Mouse (Mus musculus): ENCODE results near the gene Nemp1. TPM values are rescaled to one million over a fixed set of nuclear protein-coding genes. Genes with fewer than 3 reads are reported as not detected.

The Nemp1 gene
- polyA plus RNA-seq, 2 experiments, result 9.0 to 12.3 TPM

DNA sequence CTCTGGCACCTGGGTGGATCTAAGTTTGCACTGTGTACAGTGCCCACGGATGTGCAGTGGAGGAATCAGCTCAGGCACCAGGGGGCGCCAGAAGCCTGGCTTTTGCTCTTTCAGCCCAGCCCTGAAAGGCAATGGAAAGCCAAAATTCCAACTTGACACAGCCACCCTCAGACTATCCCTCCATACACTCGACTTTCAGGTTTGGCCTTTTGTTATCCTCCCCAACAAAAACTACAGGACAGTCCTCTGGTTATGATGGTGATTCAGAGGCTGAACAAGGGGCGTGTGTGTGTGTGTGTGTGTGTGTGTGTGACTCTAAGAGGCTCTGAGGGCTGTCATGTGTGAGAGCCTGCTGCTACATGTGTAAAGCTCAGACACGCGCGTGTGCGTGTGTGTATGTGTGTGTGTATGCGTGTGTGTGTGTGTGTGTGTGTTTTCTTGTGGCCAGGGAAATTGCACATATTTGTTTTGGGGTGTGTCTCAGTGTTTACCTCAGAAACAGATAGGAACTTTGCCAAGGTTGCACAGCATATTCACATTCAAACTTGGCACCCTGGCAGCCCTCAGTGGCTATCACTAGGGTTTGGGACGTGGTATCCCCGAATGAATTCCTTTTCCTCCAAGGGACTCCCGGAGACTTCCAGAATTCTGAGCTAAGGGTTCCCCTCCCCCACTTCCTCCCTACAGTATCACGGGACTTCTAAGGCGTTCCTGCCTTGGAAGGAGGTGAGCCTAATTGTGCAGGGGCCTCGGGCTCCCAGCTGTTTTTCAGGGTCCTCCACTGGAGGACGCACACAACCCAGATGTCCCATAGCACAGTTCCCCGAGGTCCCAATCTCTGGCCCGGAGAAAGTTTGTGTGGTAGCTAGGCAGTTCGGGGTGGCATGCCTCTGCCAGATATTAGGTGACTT lies 24.6 kb upstream of the Nemp1 start:
- WGBS, result 6% methylated on average over 19 of the region's 19 CpGs
- no peaks in the 10 kb centered on the region for H3K27me3 ChIP-seq (ENCODE audit: control insufficient read depth, insufficient read depth, low read length)
- no peak for TF ChIP-seq POLR2A (IDR thresholded peaks at IDR 0.05; ENCODE audit: borderline replicate concordance, extremely low read depth, insufficient read depth, insufficient read length)

DNA sequence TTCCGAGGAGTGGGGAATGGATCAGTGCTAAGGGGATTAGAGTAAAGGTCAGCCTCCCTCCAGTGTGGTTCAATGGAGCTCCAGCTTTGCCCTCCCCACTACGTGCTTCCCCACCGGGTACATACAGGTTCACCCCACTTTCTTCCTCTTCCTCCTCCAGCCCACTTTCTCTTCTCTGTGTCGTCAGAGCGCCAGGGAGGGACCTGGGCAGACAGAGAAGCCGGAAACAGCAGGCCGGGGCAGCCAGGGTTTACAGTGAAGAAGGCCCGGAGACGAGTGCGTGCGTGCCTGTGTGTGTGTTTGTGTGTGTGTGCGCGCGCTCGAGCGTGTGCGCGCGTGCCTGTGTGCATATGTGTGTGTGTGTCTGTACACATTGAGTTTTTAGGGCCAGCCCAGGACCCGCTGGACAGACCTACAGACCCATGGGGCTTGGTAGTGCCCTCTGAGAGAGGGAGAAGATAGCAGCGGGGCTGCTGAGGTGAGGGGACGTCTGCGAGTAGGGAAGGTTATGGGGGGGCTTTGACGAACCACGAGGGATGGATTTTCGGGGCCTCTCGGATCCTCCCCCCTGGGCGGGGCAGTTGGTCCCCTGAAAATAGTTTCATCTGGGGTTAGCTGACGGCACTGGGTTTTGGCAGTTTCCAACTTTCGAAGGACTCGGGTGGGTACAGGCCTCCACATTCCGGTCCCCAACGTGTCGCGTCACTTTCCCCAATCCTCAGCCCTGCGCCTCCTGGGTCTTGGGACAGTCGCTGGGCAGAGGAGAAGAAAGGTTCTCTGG lies 23.7 kb upstream of the Nemp1 start, which contains the start of gene Stat6:
Stat6 (plus strand) TSS at position 215 of the 781 bp plus-strand sequence.
- 5% methylated on average over 34 of the region's 37 CpGs for WGBS
- H3K9ac ChIP-seq (ENCODE audit: low read depth, low read length, severe bottlenecking), result peak within 1 kb of the TSS; percentile 69
- H3K9me3 ChIP-seq (ENCODE audit: control insufficient read depth, low read length), result no peaks in the 10 kb centered on the region
- peak within 1 kb of the TSS; percentile 57 for H3K4me2 ChIP-seq (replicated peaks; ENCODE audit: low read depth, low read length, severe bottlenecking)
- H3K36me3 ChIP-seq (ENCODE audit: control insufficient read depth, insufficient read depth, low read length), result no peaks in the 10 kb centered on the region
- peak; percentile 52 for DNase-seq (ENCODE audit: low spot score)
- H3K27me3 ChIP-seq (ENCODE audit: control insufficient read depth, insufficient read depth, low read length), result no peaks in the 10 kb centered on the region
- H3K4me3 ChIP-seq (replicated peaks; ENCODE audit: low read length), result peak within 1 kb of the TSS; percentile 48
- H3K27ac ChIP-seq (replicated peaks; ENCODE audit: low read depth, low read length), result peak within 1 kb of the TSS; percentile 77
- no peak for TF ChIP-seq POLR2A (IDR thresholded peaks at IDR 0.05; ENCODE audit: borderline replicate concordance, extremely low read depth, insufficient read depth, insufficient read length)
- ATAC-seq (ENCODE audit: low FRiP score, low read depth), result peak; percentile 15; the same call in 1 of the 2 replicates
- H3K4me1 ChIP-seq (ENCODE audit: control insufficient read depth, insufficient read depth, low read length), result peaks cover 13% of the 10 kb centered on the region

More for the DNA sequence above, 24.6 kb upstream of the Nemp1 start:
- DNase-seq (ENCODE audit: low spot score) (peak; percentile 95), ATAC-seq (ENCODE audit: low FRiP score, low read depth) (peak; percentile 85)
- peaks cover 13% of the 10 kb centered on the region for H3K4me1 ChIP-seq (ENCODE audit: control insufficient read depth, insufficient read depth, low read length)
- H3K9me3 ChIP-seq (ENCODE audit: control insufficient read depth, low read length), result no peaks in the 10 kb centered on the region
- H3K36me3 ChIP-seq (ENCODE audit: control insufficient read depth, insufficient read depth, low read length), result no peaks in the 10 kb centered on the region
- H3K4me2 ChIP-seq (replicated peaks; ENCODE audit: low read depth, low read length, severe bottlenecking), result peak overlapping the region; percentile 57
- H3K4me3 ChIP-seq (replicated peaks; ENCODE audit: low read length), result peak overlapping the region; percentile 48
- peak overlapping the region; percentile 77 for H3K27ac ChIP-seq (replicated peaks; ENCODE audit: low read depth, low read length)
- H3K9ac ChIP-seq (ENCODE audit: low read depth, low read length, severe bottlenecking), result peak overlapping the region; percentile 69; the same call in 1 of the 2 replicates

DNA sequence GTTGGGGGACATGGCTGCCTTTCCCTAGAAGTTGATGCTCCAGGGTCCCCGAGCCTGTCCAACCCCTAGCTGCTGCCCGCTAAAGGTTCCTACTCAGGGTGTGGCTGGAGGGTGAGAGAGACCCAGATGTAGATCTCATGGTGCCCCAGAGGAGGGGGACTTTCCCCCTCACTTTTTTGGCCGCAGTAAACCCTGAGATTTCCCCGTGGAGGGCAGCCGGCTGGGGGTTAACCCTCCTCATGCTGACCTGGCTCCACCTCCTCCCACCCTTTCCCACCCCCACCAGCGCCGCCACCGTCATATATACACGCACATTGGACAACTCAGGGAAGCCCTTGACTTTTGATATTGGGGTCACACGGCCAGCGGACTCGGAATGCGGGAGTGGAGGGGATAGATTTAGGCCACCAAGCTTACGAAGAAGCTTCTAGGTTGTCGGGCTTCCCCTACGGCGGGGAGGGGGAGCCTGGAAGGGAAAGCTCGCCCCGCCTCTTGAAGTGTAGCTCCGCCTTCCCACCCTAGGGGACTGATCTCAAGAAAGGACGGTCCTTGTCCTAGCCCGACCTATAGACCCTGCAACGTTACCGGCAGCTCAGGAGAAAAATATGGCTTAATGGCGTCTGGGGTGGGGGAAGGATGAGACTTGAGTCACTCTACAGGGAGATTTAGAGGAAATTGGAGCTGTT lies 23.0 kb upstream of the Nemp1 start:
- TF ChIP-seq POLR2A (IDR thresholded peaks at IDR 0.05; ENCODE audit: borderline replicate concordance, extremely low read depth, insufficient read depth, insufficient read length), result no peak
- H3K27ac ChIP-seq (replicated peaks; ENCODE audit: low read depth, low read length), result peak overlapping the region; percentile 77
- peak overlapping the region; percentile 48 for H3K4me3 ChIP-seq (replicated peaks; ENCODE audit: low read length)
- no peaks in the 10 kb centered on the region for H3K36me3 ChIP-seq (ENCODE audit: control insufficient read depth, insufficient read depth, low read length)
- WGBS, result under 1% methylated on average over 25 of the region's 25 CpGs
- peaks cover 13% of the 10 kb centered on the region for H3K4me1 ChIP-seq (ENCODE audit: control insufficient read depth, insufficient read depth, low read length)
- no peaks in the 10 kb centered on the region for H3K27me3 ChIP-seq (ENCODE audit: control insufficient read depth, insufficient read depth, low read length)
- H3K9ac ChIP-seq (ENCODE audit: low read depth, low read length, severe bottlenecking), result peak overlapping the region; percentile 69
- ATAC-seq (ENCODE audit: low FRiP score, low read depth) (peak; percentile 48; the same call in 1 of the 2 replicates), DNase-seq (ENCODE audit: low spot score) (peak; percentile 75)
- H3K4me2 ChIP-seq (replicated peaks; ENCODE audit: low read depth, low read length, severe bottlenecking), result peak overlapping the region; percentile 57
- H3K9me3 ChIP-seq (ENCODE audit: control insufficient read depth, low read length), result no peaks in the 10 kb centered on the region

- H3K9me3 ChIP-seq (ENCODE audit: control insufficient read depth, low read length), result no peaks in the 10 kb centered on the region
- WGBS, result 68% methylated on average over 2 of the region's 2 CpGs
- no peak overlapping the region for H3K4me3 ChIP-seq (replicated peaks; ENCODE audit: low read length)
- no peak overlapping the region for H3K27ac ChIP-seq (replicated peaks; ENCODE audit: low read depth, low read length)
- no peak overlapping the region for H3K9ac ChIP-seq (ENCODE audit: low read depth, low read length, severe bottlenecking)
- no peaks in the 10 kb centered on the region for H3K27me3 ChIP-seq (ENCODE audit: control insufficient read depth, insufficient read depth, low read length)
- no peaks in the 10 kb centered on the region; the same call in 1 of the 2 replicates for H3K36me3 ChIP-seq (ENCODE audit: control insufficient read depth, insufficient read depth, low read length)
- DNase-seq (ENCODE audit: low spot score) (no peak), ATAC-seq (ENCODE audit: low FRiP score, low read depth) (no peak)
- peaks cover 13% of the 10 kb centered on the region for H3K4me1 ChIP-seq (ENCODE audit: control insufficient read depth, insufficient read depth, low read length)
- H3K4me2 ChIP-seq (replicated peaks; ENCODE audit: low read depth, low read length, severe bottlenecking), result no peak overlapping the region
- TF ChIP-seq POLR2A (IDR thresholded peaks at IDR 0.05; ENCODE audit: borderline replicate concordance, extremely low read depth, insufficient read depth, insufficient read length), result no peak
Observed at GRCm38 (mm10) chr10:127645791-127646190, 20.9 kb upstream of the Nemp1 start.

Data from limb, embryonic 14.5 days (tissue).